Mouse (Mus musculus) bone marrow macrophage, adult 2 months (primary cell): ENCODE results near the gene Ift43.

ENCODE experiments used
- CTCF ChIP-seq: IDR thresholded peaks from 2 replicates; pipeline ENCODE4 v1.5.1; 2012; ENCODE audit warnings: low read depth, mild to moderate bottlenecking, low read length, moderate library complexity
- POLR2A ChIP-seq: IDR thresholded peaks from 2 replicates; pipeline ENCODE4 v1.6.1; 2012; ENCODE audit warnings: mild to moderate bottlenecking, low read depth, low read length, borderline replicate concordance

DNA sequence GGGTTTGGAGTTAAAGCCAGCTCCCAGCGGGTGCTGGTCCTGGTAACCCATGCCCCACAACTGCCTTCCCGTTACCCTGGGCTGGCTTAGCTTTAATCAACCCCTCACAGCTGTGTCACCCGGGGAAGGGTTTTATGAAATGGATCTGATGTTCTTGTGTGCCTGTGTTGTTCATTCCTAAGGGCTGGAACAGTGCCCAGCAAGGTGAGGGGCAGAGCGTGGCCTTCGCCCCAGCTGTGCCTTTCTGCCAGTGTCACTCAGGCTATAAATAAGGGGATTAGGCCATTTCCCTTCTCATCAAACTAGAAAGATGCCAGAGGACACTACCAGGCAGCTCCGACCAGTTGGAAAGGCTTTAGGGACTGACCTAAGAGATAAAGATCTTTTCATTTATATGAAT is 32.5 kb upstream of the Ift43 start:
- TF ChIP-seq CTCF: no peak
- TF ChIP-seq POLR2A: no peak
